Comparison of ENCODE assay signal across 8 mouse cellular contexts in the genomic region with DNA sequence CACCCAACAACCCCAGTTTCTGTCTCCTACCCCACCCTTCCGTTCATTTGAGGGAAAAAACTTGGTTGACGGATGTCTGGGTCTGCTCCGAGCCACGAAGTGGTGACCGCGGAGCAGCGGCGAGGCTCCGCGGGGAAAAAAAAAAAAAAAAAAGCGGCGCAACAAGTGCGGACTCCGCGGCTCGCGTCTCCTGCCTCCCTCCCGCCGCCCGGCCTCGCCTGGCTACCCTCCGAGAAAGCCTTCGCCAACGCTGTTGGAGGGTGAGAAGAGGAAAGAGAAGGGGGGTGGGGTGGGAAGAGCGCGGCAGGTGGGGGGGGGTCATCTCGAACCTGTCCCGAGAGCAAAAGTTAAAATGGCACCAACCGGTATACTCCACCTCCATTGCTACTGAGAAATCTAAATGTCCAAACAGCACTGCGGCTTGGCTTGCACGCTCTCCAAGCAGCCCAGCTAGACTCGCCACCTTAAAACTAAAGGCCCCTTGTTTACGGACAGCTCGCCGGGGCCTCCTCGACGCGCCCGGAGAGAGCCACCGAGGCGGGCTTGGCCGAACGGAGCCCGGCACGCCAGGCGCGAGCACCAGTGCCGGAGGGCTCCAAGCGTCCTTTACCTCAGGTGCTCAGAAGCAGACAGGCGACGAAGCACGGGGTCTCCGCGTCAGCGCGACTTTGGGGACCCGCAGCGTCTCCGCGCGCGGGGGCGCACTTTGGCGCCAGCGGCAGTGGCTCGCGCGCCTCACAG. TPM values are rescaled to one million over a fixed set of nuclear protein-coding genes. Genes with fewer than 3 reads are reported as not detected.
DNase-seq lines count a peak whose midpoint lies in the region; ATAC-seq and TF ChIP-seq lines count a peak whose summit lies in the region.

No protein-coding gene starts in this region.

- H3K36me3 ChIP-seq in liver, embryonic 12.5 days, result no peaks in the 10 kb centered on the region

- H3K4me2 ChIP-seq in liver, embryonic 12.5 days, result peak overlapping the region; percentile 72

- peaks cover 3% of the 10 kb centered on the region for H3K4me1 ChIP-seq in lung, adult 2 months (ENCODE audit: control insufficient read depth, insufficient read depth, low read length)
- no peaks in the 10 kb centered on the region; the same call in 1 of the 2 replicates for H3K4me1 ChIP-seq in liver, embryonic 12.5 days

- no peak for TF ChIP-seq CTCF in lung, adult 2 months (IDR thresholded peaks at IDR 0.05; ENCODE audit: insufficient read depth, low read length)

- 28% methylated on average over 67 of the region's 68 CpGs for WGBS in lung, adult 2 months
- WGBS in liver, embryonic 12.5 days (ENCODE audit: insufficient replicate concordance), result 8% methylated on average over 49 of the region's 68 CpGs

- intact Hi-C loops in heart, postnatal 14 days (cut with DNase I), result loop anchor here (5.0 kb wide), 2 partner anchors 57 to 227 kb away; no protein-coding TSS in a partner anchor

- H3K9ac ChIP-seq in liver, embryonic 12.5 days, result no peak overlapping the region

- TF ChIP-seq POLR2A in lung, adult 2 months (IDR thresholded peaks at IDR 0.05; ENCODE audit: borderline replicate concordance, extremely low read depth, low read depth, low read length), result no peak

- ATAC-seq in liver, embryonic 12.5 days, result no peak
- no peak for ATAC-seq in granulocyte monocyte progenitor cell, adult 5-6 weeks (replicated peaks; ENCODE audit: poor library complexity, severe bottlenecking)

- DNase-seq in lung, adult 2 months, result peak; percentile 8
- no peak for DNase-seq in lung, postnatal 25 days (ENCODE audit: low spot score)
- peak; percentile 22 for DNase-seq in embryo, embryonic 10 days (ENCODE audit: low spot score)
- DNase-seq in heart, postnatal 14 days, result peak; percentile 10
- DNase-seq in retina, embryonic 14.5 days (ENCODE audit: low spot score), result peak; percentile 31
- no peak for DNase-seq in urinary bladder, postnatal 25 days (ENCODE audit: low spot score)

- H3K27me3 ChIP-seq in liver, embryonic 12.5 days (replicated peaks), result peaks cover 92% of the 10 kb centered on the region

- H3K4me3 ChIP-seq in lung, adult 2 months (replicated peaks; ENCODE audit: extremely low read depth, low read depth, low read length), result peak overlapping the region; percentile 29
- peak overlapping the region; percentile 54 for H3K4me3 ChIP-seq in liver, embryonic 12.5 days

- 0 out of 2 replicates have a peak, but pooled peaks cover 5% of the 10 kb centered on the region for H3K9me3 ChIP-seq in liver, embryonic 12.5 days (replicated peaks)

- H3K27ac ChIP-seq in liver, embryonic 12.5 days, result no peak overlapping the region

RNA-seq across cellular contexts. Expression of gene Cited1, which starts 1.7 kb away (rescaled TPM):
- 0.40 and 0.59 TPM in 2 replicates for polyA plus RNA-seq in lung, adult 2 months (2012; rRNA removed)
- 1 to 10 TPM; 4.2 to 4.4 TPM for total RNA-seq in heart, postnatal 14 days (2021)
- 76.3 and 81.3 TPM in 2 replicates for polyA plus RNA-seq in liver, embryonic 12.5 days (2016; fragmentation: Nextera tagmentation; extraction: Ambion mirVana)
- total RNA-seq in granulocyte monocyte progenitor cell, adult 5-6 weeks (2014; fragmentation: Nextera tagmentation), result not detected in 2 replicates
- total RNA-seq in granulocyte monocyte progenitor cell, adult 5-6 weeks (2017), result not detected in 2 replicates

Comparison
In these comparisons a context has a peak if more than half of its experiments do, and no peak if none do; other contexts are left out.
1. DNase-seq: peak in lung, adult 2 months (single experiment), embryo, embryonic 10 days (single experiment), heart, postnatal 14 days (2 of 2) and retina, embryonic 14.5 days (single experiment); none in lung, postnatal 25 days (single experiment) and urinary bladder, postnatal 25 days (single experiment).
2. RNA of gene Cited1, which starts 1.7 kb away (total RNA-seq): 4.2 to 4.4 TPM in heart, postnatal 14 days; not detected in granulocyte monocyte progenitor cell, adult 5-6 weeks; every median in the first group is over 4 times any median in the second.